Mouse (Mus musculus): ENCODE results near the gene Itih4. TPM values are rescaled to one million over a fixed set of nuclear protein-coding genes. Genes with fewer than 3 reads are reported as not detected.
A peak's percentile ranks its signal among the peaks of the same experiment; 100 is the strongest.

Itih4 gene
- polyA plus RNA-seq, 1 experiment from 2014 or later, result 6.7 TPM

DNA sequence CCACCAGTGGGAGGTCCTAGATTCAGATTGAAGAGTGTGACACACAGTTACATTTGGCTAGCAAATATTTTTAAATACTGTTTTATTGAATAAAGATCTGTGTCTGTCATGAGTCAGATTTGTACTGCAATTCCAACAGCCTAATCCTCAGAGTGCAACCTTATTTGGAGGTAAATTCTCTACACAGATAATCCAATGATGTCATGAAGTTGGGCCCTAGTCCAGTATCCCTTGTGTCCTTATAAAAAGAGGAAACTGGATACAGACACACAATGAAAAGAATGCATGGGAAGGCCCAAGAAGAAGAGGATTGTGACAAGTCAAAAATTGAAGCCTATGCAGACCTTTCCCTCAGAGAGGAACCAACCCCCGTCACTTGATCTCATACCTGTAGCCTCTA lies 30.2 kb downstream of the Itih4 start:
- H3K27me3 ChIP-seq (replicated peaks; ENCODE audit: insufficient read depth, low read length), result no peaks in the 10 kb centered on the region
- H3K36me3 ChIP-seq (ENCODE audit: insufficient read depth, low read length), result no peaks in the 10 kb centered on the region
- ATAC-seq, result no peak
- H3K4me1 ChIP-seq (ENCODE audit: insufficient read depth, low read depth, low read length), result peaks cover 4% of the 10 kb centered on the region; the same call in 1 of the 2 replicates
- no peak overlapping the region for H3K9ac ChIP-seq (replicated peaks; ENCODE audit: low read depth)
- 96% methylated on average over 1 of the region's 1 CpGs for WGBS
- no peak for TF ChIP-seq CTCF (IDR thresholded peaks at IDR 0.05)
- TF ChIP-seq EP300 (IDR thresholded peaks at IDR 0.05), result no peak
- H3K4me2 ChIP-seq (replicated peaks; ENCODE audit: low read depth, low read length), result no peak overlapping the region
- DNase-seq (ENCODE audit: low spot score), result no peak
- H3K9me3 ChIP-seq (ENCODE audit: low read length), result no peaks in the 10 kb centered on the region
- no peak overlapping the region for H3K4me3 ChIP-seq (ENCODE audit: low read depth, low read length)
- H3K27ac ChIP-seq (ENCODE audit: low read length), result no peak overlapping the region

DNA sequence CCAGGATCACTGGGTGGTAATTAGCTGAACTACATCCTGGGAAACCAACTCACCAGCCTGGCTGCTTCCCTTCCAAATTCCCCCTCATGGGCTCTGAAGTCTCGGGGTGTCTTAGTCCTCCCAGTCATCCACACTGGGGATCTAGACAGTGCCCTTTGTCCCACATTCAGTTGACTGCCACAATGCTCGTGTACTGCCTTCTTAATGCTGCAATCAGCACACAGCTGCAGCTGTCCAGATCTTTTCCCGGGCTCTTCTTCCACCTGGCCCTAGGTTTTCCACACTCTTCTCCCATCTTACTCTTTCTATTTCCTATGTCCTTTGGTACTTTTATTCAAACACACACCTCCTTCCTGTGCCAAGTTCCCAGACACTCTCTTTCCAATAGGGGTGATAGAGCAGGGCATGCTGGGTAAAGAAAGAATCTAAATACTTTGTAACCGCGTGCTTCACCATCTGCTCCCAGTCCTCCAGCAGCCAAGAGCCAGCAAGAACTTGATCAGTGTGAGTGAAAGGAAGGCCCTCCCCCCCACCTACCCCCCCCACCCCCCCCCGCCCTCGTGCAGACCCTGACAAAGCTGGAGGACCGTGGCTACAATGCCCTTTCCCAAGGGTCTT lies 35.9 kb downstream of the Itih4 start:
- Histone ChIP-seq H3K4me1 (ENCODE audit: insufficient read depth, low read depth, low read length) (no peaks in the 10 kb centered on the region), H3K4me2 (replicated peaks; ENCODE audit: low read depth, low read length) (no peak overlapping the region), H3K9me3 (ENCODE audit: low read length) (no peaks in the 10 kb centered on the region), H3K27ac (ENCODE audit: low read length) (no peak overlapping the region), H3K9ac (replicated peaks; ENCODE audit: low read depth) (no peak overlapping the region), H3K27me3 (replicated peaks; ENCODE audit: insufficient read depth, low read length) (no peaks in the 10 kb centered on the region), H3K4me3 (ENCODE audit: low read depth, low read length) (no peak overlapping the region), H3K36me3 (ENCODE audit: insufficient read depth, low read length) (no peaks in the 10 kb centered on the region)
- DNase-seq (ENCODE audit: low spot score) (peak; percentile 75), ATAC-seq (peak; percentile 70)
- TF ChIP-seq EP300 (IDR thresholded peaks at IDR 0.05) (no peak), CTCF (IDR thresholded peaks at IDR 0.05) (no peak)
- 37% methylated on average over 8 of the region's 8 CpGs for WGBS

DNA sequence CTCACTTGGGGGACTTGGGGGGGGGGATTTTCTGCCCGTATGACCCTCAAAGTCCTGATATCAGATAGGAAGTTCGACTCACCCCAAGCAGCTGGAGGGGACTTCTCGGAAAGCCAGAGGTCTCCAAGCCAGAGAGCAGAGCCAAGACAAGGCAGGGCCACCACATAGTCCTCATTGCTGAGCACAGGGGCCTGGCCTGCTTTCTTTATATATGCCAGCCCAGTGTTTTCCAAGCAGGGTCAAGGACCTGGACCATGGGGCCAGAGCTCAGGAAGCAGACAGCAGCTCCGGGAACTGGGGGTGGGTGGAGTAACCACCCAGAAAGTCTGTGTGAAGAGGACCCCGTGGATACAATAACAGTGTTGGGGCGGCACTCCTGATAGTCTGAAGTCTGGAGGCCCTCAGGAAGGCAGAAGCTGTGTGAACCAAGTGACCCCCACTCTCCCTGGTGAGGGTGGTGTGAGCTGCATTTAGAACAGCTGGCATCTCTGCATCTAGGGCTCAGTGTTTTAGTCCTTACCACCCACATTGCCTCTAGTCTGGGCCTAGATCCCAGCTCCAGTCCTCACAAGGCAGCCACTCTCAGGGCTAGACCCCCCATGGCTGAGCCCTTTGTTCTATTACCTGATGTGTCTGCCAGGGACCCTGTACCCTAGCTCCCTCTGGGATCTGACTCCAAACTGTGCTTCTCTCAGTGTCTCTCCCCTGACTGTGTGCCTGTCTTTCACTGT lies 37.3 kb downstream of the Itih4 start, which contains the start of gene Itih3:
TSS of gene Itih3 (minus strand) at position 386 of the 731 bp plus-strand sequence.
- ATAC-seq (peak; percentile 8; the same call in 1 of the 2 replicates), DNase-seq (ENCODE audit: low spot score) (no peak)
- no peak within 1 kb of the TSS for H3K9ac ChIP-seq (replicated peaks; ENCODE audit: low read depth)
- no peaks in the 10 kb centered on the region for H3K4me1 ChIP-seq (ENCODE audit: insufficient read depth, low read depth, low read length)
- TF ChIP-seq CTCF (IDR thresholded peaks at IDR 0.05), result no peak
- no peak within 1 kb of the TSS for H3K4me2 ChIP-seq (replicated peaks; ENCODE audit: low read depth, low read length)
- H3K4me3 ChIP-seq (ENCODE audit: low read depth, low read length), result no peak within 1 kb of the TSS
- H3K27me3 ChIP-seq (replicated peaks; ENCODE audit: insufficient read depth, low read length), result no peaks in the 10 kb centered on the region
- no peak within 1 kb of the TSS for H3K27ac ChIP-seq (ENCODE audit: low read length)
- WGBS, result 37% methylated on average over 6 of the region's 6 CpGs
- no peaks in the 10 kb centered on the region for H3K9me3 ChIP-seq (ENCODE audit: low read length)
- no peaks in the 10 kb centered on the region for H3K36me3 ChIP-seq (ENCODE audit: insufficient read depth, low read length)

DNA sequence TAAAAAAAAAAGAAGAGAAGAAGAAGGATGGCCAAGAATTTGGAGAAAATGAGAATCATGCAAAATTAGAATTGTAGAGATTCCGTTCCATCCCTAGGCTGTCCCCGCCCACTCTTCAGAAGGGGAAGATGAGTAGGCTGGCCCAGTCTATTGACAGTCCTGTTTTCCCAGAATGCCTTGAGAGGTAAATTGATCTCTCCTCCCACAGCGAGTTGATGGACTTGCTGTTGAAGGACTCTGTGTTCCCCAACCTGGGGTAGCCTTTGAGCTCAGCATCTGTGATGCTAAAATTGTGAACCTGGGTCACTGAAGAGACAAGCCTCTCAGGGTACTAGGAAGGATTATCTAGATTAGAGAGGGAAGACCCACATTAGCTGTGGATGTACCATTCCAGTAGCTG lies 39.2 kb downstream of the Itih4 start:
- ATAC-seq (no peak), DNase-seq (ENCODE audit: low spot score) (no peak)
- Histone ChIP-seq H3K27me3 (replicated peaks; ENCODE audit: insufficient read depth, low read length) (no peaks in the 10 kb centered on the region), H3K4me2 (replicated peaks; ENCODE audit: low read depth, low read length) (no peak overlapping the region), H3K4me3 (ENCODE audit: low read depth, low read length) (no peak overlapping the region), H3K9me3 (ENCODE audit: low read length) (no peaks in the 10 kb centered on the region), H3K36me3 (ENCODE audit: insufficient read depth, low read length) (no peaks in the 10 kb centered on the region), H3K9ac (replicated peaks; ENCODE audit: low read depth) (no peak overlapping the region), H3K27ac (ENCODE audit: low read length) (no peak overlapping the region), H3K4me1 (ENCODE audit: insufficient read depth, low read depth, low read length) (no peaks in the 10 kb centered on the region)
- TF ChIP-seq EP300 (IDR thresholded peaks at IDR 0.05), result no peak
- 90% methylated on average over 3 of the region's 3 CpGs for WGBS

DNA sequence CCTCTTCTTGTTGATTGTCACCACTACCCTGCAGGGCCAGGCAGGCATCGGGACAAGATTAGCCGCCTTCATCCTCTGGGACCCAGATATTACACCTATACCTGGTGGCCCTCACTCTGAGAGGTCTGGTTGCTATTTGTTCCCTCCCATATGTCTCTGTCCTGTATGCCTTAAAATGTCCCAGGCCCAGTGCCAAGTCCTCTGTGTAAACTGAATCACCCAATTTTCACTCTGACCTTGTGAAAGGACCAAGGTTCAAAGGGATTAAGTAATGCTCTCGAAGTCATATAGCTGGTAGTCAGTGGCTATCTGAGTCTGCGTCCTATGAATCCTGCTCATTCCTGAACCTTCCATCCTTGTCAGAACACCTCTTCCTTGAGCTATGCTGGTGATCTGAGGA lies 44.1 kb downstream of the Itih4 start:
- TF ChIP-seq EP300 (IDR thresholded peaks at IDR 0.05) (no peak), CTCF (IDR thresholded peaks at IDR 0.05) (no peak)
- Histone ChIP-seq H3K36me3 (ENCODE audit: insufficient read depth, low read length) (no peaks in the 10 kb centered on the region), H3K27ac (ENCODE audit: low read length) (no peak overlapping the region), H3K9ac (replicated peaks; ENCODE audit: low read depth) (no peak overlapping the region), H3K4me3 (ENCODE audit: low read depth, low read length) (no peak overlapping the region), H3K27me3 (replicated peaks; ENCODE audit: insufficient read depth, low read length) (no peaks in the 10 kb centered on the region), H3K9me3 (ENCODE audit: low read length) (no peaks in the 10 kb centered on the region), H3K4me1 (ENCODE audit: insufficient read depth, low read depth, low read length) (no peaks in the 10 kb centered on the region), H3K4me2 (replicated peaks; ENCODE audit: low read depth, low read length) (no peak overlapping the region)
- DNase-seq (ENCODE audit: low spot score), result no peak
- WGBS, result 77% methylated on average over 4 of the region's 4 CpGs
- ATAC-seq, result no peak

DNA sequence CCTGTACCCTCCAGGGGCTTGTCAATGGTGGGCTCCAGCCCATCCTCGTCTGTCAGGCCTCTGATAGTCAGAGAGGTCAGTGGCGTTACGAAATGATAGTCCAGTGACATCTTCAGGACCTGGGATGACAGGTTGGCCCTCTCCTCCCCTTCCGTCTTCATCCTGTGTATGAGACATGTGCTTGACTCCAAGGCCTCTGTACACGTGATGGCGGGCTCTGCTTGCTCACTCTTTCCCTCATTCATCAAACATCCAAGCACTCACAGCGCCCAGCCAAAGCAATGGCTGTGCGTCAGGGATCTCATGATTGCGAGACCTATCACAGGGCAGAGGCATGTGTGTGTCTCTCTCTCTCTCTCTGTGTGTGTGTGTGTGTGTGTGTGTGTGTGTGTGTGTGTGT lies 47.1 kb downstream of the Itih4 start:
- DNase-seq (ENCODE audit: low spot score) (no peak), ATAC-seq (no peak)
- 79% methylated on average over 9 of the region's 9 CpGs for WGBS
- no peak for TF ChIP-seq EP300 (IDR thresholded peaks at IDR 0.05)
- TF ChIP-seq CTCF (IDR thresholded peaks at IDR 0.05), result no peak
- Histone ChIP-seq H3K27ac (ENCODE audit: low read length) (no peak overlapping the region), H3K4me2 (replicated peaks; ENCODE audit: low read depth, low read length) (no peak overlapping the region), H3K9me3 (ENCODE audit: low read length) (no peaks in the 10 kb centered on the region), H3K27me3 (replicated peaks; ENCODE audit: insufficient read depth, low read length) (no peaks in the 10 kb centered on the region), H3K36me3 (ENCODE audit: insufficient read depth, low read length) (no peaks in the 10 kb centered on the region), H3K4me3 (ENCODE audit: low read depth, low read length) (no peak overlapping the region), H3K4me1 (ENCODE audit: insufficient read depth, low read depth, low read length) (no peaks in the 10 kb centered on the region), H3K9ac (replicated peaks; ENCODE audit: low read depth) (no peak overlapping the region)
